Mouse (Mus musculus) brain, embryonic 14.5 days (tissue): ENCODE data around the gene Siglec1. TPM values are rescaled to one million over a fixed set of nuclear protein-coding genes. Genes with fewer than 3 reads are reported as not detected.

Experiments
- DNase-seq: peaks from one replicate; pipeline ENCODE4 v3.0.0-alpha.2; 2011; ENCODE audit warnings: low read depth
- CTCF ChIP-seq: fragments of 200-500 bp; IDR thresholded peaks from 2 replicates; pipeline ENCODE4 v1.5.1; 2012; ENCODE audit warnings: inconsistent platforms, mild to moderate bottlenecking, moderate library complexity, borderline replicate concordance; ENCODE audit not compliant: insufficient read depth, insufficient read length; ENCODE audit errors: extremely low read depth
- POLR2A ChIP-seq: fragments of 200-500 bp; IDR thresholded peaks from 2 replicates; pipeline ENCODE4 v1.6.1; 2012; ENCODE audit warnings: mild to moderate bottlenecking, inconsistent platforms, borderline replicate concordance; ENCODE audit not compliant: poor library complexity, insufficient read depth, insufficient read length, severe bottlenecking; ENCODE audit errors: extremely low read depth
- polyA plus RNA-seq: library from polyadenylated mRNA; depleted of rRNA; stranded (reverse); fragments of >200 nt; gene quantifications from 2 replicates; pipeline ENCODE4 v1.2.3, GENCODE M21; 2012; rRNA removed

The Siglec1 gene
- polyA plus RNA-seq, result 0.35 and 0.52 TPM in 2 replicates

DNA sequence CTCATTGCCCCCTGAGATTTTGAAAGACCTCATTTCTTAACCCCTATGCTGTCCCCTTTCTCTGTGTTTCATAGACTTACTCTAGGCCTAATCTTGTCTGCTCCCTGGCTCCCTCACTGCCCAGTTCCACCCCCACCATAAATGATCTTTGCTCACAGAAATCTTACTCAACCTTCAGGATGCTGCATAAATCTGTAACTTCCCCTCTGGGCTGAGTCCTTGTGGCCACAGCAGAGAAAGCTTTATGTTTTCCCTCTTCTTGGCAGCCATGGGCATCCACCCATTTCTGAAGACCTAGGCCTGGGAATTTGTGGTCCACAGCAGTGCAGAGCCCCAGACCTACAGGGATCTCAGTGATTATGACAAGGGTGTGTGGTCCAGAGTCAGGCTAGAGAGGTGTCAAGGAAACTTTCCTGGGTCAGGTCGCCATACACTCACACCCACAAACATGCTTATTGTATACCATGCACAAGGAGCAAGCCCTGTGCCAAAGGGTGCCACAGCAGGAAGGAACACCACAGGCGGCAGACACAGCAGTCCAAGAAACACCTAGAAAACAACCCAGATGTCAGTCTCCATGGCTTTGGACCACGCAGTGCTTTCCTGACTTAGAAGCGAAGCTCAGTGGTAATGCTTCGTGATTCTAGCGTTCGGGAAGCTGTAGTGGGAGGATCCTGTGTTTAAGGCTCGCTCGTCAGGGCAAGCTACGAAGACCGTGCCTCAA lies at the start of gene Siglec1:
Siglec1 (minus strand) TSS at position 99 of the 724 bp plus-strand sequence.
- no peak for DNase-seq
- no peak for TF ChIP-seq CTCF
- no peak for TF ChIP-seq POLR2A

DNA sequence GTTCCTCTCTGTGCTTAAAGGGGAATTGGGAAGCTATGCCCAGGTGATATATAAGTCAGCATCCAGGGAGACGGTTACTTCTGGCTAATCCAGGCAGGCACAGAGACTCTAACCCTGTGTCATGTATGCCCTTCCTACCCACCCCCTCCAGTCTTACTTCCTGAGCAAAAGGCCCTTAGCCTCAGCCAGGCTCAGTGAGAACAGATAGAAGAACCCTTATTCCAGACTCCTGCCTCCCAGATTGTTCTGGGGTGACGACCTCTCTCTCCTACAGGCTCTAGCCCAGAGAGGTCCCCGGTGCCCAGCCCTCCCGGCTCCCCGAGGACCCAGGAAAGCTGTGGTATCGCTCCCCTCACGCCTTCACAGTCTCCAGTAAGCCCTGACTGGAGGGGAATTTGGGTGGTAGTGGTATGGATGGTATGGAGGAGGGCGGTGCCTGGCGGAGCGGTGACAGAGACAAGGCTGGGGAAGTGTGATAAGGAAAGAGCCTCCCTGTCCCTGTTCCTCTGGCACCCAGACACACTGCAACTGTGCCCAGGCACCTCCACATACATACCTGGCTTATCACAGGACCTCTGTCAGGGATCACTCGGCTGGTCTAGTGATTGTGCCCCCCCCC lies 49.1 kb upstream of the Siglec1 start:
- DNase-seq, result no peak
- no peak for TF ChIP-seq POLR2A
- TF ChIP-seq CTCF, result no peak

DNA sequence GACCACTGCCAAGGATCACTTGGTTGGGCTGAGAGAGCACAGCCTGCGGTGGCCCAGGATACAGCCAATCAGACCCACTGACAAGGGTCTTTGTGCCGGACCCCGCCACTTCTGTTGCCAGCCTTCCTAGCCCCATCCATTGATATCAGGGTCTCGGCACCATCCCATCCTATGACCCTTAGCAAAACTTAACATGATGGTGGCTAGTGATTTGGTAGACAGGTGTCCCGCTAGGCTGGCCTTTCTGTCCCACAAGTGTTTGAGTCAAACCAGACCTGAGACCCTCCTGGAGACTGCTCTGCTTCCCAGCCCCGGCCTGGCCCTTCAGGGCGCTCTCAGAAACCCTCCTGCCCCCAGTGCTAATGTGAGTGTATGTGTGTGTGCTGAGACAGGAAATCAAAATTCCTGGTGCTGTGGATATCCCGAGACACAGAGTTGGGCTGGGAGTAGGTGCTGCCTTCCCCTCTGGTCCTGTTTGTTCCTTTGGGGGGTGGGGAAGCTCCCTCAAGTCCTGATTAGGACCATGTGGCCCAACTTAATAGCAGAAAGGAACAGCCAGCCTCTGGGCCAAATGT lies 48.3 kb upstream of the Siglec1 start:
- DNase-seq, result no peak
- TF ChIP-seq POLR2A, result no peak
- no peak for TF ChIP-seq CTCF

DNA sequence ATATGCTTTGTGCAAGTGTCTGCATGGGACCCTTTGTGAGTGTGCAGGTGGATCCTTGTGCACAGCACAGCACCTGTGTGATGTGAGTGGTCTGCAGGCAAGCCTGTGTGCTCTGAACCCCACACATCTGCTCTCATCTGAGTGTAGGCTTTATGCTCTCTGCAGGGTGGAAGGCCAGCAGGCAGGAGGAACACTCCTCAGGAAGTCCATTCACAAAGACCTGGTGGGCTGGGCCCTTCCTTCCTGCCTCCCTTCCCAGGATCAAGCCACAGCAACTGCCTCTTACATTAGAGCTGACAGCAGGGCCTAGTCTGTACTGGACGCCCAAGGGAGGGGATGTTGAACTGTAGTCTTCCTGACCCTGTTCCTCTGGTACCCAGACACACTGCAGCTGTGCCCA lies 47.8 kb upstream of the Siglec1 start:
- DNase-seq, result no peak
- TF ChIP-seq CTCF, result no peak
- TF ChIP-seq POLR2A, result no peak

DNA sequence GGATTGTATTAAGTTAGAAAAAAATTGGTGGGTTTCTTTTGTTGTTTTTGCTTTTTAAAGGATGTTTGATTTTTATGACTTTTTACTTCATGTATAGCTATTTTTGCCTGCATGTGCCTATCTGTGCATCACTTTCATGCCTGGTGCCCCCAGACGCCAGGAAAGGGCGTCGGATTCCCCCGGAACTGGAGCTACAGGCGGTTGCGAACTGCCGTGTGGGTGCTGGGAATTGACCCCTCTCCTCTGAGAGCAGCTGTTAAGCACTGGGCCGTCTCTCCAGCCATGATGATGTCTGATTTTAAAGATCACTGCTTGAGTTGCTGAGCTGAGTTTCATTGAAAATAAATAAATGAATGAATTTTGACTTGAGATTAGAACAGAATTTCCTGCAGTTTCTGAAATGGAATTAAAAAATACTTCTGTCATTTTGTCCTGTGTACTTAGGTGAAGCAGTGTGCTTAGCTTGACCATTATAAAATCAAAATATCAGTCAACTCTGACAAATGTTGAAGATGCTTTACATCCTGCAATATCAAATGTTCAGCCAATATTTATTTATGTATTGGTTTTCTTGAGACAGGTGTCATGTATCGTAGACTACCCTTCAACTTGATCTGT lies 46.5 kb upstream of the Siglec1 start, which contains the start of gene Gm11037:
Gm11037 (plus strand) TSS at position 568 of the 618 bp plus-strand sequence.
- TF ChIP-seq POLR2A (no peak), CTCF (no peak)
- DNase-seq, result no peak

DNA sequence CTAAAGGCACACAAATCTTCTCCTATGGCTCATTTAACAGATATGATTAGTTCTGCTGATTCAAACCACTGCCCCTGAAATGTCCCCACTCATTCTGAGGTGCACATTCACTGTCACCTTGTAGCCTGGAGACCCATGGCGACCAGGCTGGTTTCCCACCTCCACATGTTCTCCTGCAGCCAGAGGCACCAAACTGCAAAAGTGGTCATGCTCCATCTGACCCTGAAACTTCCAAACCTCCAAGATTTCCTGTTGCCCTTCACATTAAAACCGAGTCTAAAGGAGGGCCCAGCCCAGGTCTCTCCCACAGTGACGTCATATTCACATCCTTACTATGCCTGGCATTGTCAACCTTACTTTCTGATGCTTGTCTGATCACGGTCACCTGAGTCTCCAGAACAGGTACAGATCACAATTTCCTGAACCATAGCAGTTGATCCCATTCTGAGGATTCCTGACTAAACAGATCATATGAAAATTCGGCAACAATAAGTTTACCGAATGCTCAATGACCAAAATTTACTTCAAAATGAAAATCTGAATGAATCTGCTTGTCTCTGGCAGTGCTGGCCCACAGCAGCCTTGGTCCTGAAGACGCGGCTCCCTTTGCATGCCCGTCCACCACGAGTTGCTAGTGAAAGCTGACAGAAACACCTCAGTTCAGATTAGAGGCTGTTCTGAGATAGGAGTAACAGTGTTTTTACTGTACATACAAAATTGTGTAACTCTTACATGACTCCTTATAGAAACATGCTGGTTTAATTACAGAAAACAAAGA lies 45.7 kb upstream of the Siglec1 start:
- TF ChIP-seq POLR2A (no peak), CTCF (no peak)
- DNase-seq, result no peak

DNA sequence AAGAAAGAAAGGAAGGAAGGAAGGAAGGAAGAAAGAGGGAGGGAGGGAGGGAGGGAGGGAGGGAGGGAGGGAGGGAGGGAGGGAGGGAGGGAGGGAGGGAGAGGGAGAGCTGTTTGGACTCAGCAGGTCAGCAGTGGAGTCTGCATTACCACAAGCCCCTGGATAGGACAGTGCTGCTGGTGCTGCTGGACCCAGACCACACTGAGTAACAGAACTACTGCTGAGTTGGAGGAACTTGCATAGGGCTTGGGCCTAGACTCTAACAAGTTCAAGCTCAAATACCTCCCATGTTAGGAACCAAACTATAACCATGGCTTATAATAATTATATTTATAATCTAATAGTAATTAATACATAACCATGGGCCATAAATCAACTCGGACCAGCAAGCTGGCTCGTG lies 44.3 kb upstream of the Siglec1 start:
- DNase-seq, result no peak
- no peak for TF ChIP-seq POLR2A
- TF ChIP-seq CTCF, result no peak

DNA sequence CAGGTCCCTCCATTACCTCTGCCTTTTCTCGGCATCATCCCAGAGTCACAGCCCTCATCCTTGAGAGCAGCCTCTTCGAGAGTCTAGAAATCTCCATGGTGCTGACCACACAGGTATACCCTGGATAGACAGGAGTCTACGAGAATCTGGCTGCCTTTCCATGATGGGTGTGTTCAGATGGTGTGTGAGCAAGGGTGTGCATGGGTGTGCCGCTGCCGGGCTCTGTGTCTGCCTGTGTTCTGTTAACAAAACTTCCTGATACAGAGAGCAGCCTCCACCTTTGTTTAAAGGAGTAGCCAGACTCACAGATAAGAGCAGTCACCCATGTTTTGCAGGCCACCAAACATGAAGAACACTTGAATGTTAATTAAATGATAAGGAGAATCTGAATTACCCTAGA lies 43.3 kb upstream of the Siglec1 start:
- no peak for TF ChIP-seq CTCF
- no peak for TF ChIP-seq POLR2A
- no peak for DNase-seq

DNA sequence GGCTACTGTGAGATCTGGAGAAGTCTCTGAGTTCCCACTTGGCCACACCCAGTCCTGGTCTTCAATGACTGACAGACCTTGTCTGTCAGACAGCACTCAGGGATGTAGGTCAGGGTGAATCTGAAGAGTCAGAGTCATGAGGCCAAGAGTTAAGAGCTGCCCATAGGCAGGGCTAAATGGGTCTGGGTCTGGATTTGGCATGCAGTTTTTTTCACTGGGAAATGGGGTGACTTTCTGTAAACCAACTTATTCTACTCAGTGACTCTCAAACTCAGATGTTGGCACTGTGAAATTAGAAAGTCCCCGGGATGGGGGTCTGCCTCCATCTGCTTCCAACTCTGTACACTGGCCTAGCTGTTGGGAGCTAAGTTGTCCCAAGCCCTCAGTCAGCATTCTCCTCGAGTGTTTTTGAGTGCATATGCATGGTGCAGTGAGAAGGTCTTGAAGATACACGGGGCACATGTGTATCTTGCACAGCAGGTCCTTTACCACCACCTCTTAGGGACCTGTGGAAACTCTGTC lies 42.1 kb upstream of the Siglec1 start:
- DNase-seq, result no peak
- TF ChIP-seq CTCF (no peak), POLR2A (no peak)

DNA sequence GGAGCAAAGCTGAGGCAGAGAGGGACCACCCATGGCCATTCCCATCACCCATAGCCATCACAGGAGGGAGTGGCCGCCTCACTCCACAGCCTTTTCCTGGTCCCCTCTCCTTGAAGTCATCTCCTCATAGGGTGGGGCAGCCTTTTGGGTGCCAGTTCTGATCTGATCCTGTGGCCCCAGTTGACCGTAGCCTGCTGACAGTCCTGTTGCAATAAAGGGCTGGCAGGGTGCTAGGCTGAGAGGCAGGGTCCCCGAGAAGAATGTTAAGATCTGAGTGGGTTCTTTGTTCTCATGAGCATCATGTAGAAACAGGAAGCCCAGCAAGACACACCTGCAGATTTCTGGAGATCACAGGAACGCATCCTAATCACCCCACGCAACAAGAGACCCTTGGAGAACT lies 41.6 kb upstream of the Siglec1 start:
- TF ChIP-seq POLR2A (no peak), CTCF (no peak)
- DNase-seq, result no peak
